Mouse (Mus musculus) right cerebral cortex, adult 18-20 months (tissue): ENCODE measurements around the gene Scml4.
A peak's percentile ranks its signal among the peaks of the same experiment; 100 is the strongest.

Source experiments
- DNase-seq: peaks from one replicate; pipeline ENCODE4 v3.0.0; 2022; ENCODE audit warnings: mixed read lengths

The Scml4 gene

GRCm38 (mm10) chr10:42860159-42860911 lies at the start of gene Scml4:
Gene Scml4 (plus strand): TSS chr10:42860370.
- DNase-seq: peak; percentile 21

- no peak for DNase-seq
Measured at GRCm38 (mm10) chr10:42825923-42826322, 34.2 kb upstream of the Scml4 start.

- no peak for DNase-seq
Measured at GRCm38 (mm10) chr10:42827155-42827554, 33.0 kb upstream of the Scml4 start.

- DNase-seq: no peak
Measured at GRCm38 (mm10) chr10:42830007-42830406, 30.2 kb upstream of the Scml4 start.

GRCm38 (mm10) chr10:42830409-42830808 lies 29.8 kb upstream of the Scml4 start:
- no peak for DNase-seq

GRCm38 (mm10) chr10:42832677-42833076 lies 27.5 kb upstream of the Scml4 start:
- no peak for DNase-seq

- DNase-seq: no peak
Measured at GRCm38 (mm10) chr10:42833871-42834727, 26.1 kb upstream of the Scml4 start.

- no peak for DNase-seq
Measured at GRCm38 (mm10) chr10:42838106-42838505, 22.1 kb upstream of the Scml4 start.

GRCm38 (mm10) chr10:42838736-42839135 lies 21.4 kb upstream of the Scml4 start:
- no peak for DNase-seq

- DNase-seq: no peak
Measured at GRCm38 (mm10) chr10:42840036-42840435, 20.1 kb upstream of the Scml4 start.

GRCm38 (mm10) chr10:42841531-42842195 lies 18.5 kb upstream of the Scml4 start:
- no peak for DNase-seq

GRCm38 (mm10) chr10:42842358-42842757 lies 17.8 kb upstream of the Scml4 start:
- peak; percentile 57 for DNase-seq

- no peak for DNase-seq
Measured at GRCm38 (mm10) chr10:42843416-42843815, 16.8 kb upstream of the Scml4 start.

GRCm38 (mm10) chr10:42845480-42845879 lies 14.7 kb upstream of the Scml4 start:
- no peak for DNase-seq

- DNase-seq: no peak
Measured at GRCm38 (mm10) chr10:42848179-42849080, 11.7 kb upstream of the Scml4 start.

- no peak for DNase-seq
Measured at GRCm38 (mm10) chr10:42849081-42849400, 11.1 kb upstream of the Scml4 start.

GRCm38 (mm10) chr10:42854838-42855237 lies 5.3 kb upstream of the Scml4 start:
- DNase-seq: no peak

GRCm38 (mm10) chr10:42855250-42855649 lies 4.9 kb upstream of the Scml4 start:
- DNase-seq: no peak

- DNase-seq: no peak
Measured at GRCm38 (mm10) chr10:42856574-42856973, 3.6 kb upstream of the Scml4 start.

GRCm38 (mm10) chr10:42857021-42857420 lies 3.1 kb upstream of the Scml4 start:
- no peak for DNase-seq

- no peak for DNase-seq
Measured at GRCm38 (mm10) chr10:42859781-42860158, 400 bp upstream of the Scml4 start.

- no peak for DNase-seq
Measured at GRCm38 (mm10) chr10:42861446-42861845, 1.3 kb downstream of the Scml4 start.
